Mouse (Mus musculus): ENCODE measurements around the gene Jsrp1.
A peak's percentile ranks its signal among the peaks of the same experiment; 100 is the strongest.

Gene Jsrp1

DNA sequence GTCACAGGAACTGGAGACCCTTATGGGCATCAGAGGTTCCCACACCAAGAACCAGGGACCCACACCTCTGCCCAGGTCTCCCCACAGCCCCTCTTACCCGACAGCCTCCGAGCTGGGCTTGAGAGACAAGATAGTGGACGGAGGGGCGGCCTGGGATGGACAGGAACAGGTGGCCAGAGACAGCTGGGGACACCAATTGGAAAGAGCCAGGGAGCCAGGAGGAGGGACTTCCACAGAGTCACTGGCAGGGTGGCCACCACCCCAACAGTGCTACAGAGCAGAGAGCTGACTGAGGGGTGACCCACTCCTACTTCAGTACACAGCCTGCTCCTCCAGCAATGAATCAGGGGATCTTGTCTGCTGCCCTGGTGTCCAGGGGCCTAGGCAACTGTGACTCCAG is at the start of gene Jsrp1:
Gene Jsrp1, minus strand, starts transcription at position 133 of the 400 bp plus-strand sequence.
- DNase-seq (ENCODE audit: low spot score), result no peak

DNA sequence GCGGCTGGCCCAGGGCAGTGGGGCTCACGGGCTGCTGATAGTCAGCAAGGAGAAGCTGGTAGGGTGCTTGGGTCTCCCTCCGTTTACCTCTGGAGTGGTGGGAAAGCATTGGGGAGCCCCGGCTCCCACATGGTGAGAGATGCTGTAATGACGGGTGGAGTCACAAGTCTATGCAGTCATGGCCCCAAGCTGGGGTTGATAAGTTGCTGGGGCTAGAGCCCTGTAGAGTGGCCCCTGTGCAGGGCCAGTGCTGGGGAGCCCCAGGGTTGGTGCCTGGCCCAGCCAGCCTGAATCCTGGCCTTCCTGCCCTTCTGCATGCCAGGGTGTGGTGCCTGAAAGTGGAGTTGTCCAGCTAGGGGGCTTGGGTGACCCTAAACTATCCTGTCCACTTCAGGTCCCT is 49.0 kb upstream of the Jsrp1 start:
- no peak for DNase-seq (ENCODE audit: low spot score)

DNA sequence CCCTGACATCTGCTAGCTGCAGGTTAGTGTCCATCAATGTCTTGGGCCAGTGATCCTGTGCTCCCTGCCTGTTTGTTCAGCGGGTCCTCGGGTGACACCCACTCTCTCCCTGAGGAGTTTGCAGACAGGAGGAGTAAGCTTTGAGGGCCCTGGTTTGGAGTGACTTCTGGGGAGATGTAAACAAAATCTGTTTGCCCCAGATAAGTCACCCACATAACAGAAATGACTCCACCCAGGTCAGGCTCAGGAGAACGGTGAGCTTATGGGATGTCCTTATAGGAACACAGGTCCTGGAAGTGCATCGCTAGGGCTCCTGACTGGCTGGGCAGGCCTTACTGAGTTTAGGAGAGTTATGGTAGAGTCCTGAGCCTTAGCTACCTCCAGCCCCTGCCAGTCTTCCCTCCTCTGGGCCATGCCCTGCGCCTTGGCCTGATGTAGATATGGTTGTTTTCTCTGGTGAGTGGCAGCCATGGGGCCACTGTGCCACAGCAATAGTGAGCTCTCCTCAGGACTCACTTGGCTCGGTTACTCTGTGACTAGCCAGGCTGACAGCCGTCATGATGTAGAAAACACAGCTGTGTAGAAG is 45.1 kb upstream of the Jsrp1 start:
- DNase-seq (ENCODE audit: low spot score), result no peak

DNA sequence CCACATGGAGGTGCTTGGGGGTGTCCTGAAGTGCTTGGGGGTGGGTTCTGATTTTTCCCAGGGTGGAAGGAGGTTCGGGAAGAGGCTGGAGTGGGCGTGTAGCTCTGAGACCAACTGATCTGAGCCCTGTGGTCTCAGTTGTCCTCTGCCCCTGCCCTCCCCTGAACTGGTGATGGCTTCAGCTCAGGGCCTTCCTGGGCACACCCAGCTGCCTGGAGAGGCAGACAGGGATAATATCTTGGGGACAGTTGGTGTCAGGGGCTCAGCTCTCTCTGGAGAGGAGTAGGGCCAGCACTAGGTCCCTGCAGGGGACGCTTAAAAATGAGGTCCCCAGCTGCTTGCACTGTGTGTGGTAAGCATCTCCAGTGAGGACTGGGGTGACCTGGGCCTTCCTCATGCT is 44.5 kb upstream of the Jsrp1 start:
- DNase-seq (ENCODE audit: low spot score), result no peak

DNA sequence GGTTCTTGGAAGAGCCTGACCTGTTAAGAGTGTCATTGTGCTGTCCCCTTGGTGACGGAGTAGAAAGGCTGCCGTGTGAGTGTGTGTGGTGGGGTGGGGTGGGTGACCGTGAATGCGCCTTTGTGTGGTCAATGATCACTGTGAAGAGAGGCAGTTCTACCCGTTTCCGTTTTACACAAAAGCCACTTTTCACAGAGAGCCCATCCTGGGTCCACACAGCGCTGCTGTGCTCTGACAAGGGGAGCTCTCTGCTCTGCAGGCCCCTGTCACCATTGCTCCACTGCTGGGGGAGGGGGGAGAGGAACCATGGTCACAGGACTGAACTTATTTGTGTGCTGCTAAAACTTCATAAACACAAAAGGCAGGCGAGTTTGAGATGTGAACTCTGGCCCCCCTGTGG is 44.1 kb upstream of the Jsrp1 start:
- DNase-seq (ENCODE audit: low spot score), result no peak

DNA sequence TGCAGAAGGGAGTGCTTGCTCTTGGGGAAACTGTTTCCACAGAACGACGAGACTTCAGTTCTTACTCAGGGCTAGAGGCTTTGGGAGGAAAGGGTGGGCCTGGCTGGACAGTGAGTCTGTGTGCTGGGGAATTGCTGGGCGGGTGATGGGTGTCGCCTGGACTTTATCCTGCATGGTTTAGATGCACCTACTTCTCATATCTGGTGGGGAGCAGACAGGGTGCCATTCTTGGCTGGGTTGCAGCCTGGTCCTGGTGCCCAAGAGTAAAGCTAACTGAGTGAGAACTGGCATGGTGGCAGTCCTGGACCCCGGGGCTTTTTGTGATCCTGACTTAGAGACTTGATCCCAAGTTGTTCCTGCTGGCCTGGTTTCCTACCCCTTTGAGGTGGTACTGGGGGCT is 43.6 kb upstream of the Jsrp1 start:
- DNase-seq (ENCODE audit: low spot score), result no peak

DNA sequence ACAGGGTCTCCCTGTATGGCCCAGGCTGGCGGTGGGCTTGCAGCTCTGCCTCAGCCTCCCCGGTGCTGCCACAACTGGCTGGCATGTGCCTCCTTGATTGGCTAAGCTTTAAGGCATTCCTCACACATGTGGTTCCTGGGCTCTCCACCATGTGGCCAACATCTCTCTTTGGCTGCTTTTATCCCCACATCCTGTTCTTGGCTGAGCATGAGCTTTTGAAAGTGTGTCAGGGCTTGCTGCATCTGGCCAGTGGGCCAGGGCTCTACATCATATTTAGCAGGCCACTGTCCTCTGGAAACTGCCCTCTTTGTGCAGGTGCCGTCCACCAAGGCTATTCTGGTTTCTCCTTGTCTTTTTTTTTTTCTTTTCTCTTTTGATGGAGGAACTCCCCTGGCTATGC is 43.0 kb upstream of the Jsrp1 start:
- DNase-seq (ENCODE audit: low spot score), result no peak

DNA sequence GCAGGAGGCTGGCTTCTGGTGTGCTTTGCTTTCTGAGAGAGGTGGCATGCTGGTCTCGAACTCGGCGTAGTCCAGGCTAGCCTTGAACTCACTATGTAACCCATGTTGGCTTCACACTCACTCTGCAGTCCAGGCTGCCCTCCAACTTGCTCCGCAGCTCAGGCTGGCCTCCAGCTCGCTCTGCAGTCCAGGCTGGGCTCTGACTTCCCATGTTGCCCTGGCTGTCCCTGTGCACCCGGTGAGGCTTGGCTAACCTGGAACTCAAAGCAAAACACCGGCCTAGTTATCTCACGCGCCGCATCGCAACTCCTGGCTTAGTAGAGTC is 42.4 kb upstream of the Jsrp1 start:
- no peak for DNase-seq (ENCODE audit: low spot score)

DNA sequence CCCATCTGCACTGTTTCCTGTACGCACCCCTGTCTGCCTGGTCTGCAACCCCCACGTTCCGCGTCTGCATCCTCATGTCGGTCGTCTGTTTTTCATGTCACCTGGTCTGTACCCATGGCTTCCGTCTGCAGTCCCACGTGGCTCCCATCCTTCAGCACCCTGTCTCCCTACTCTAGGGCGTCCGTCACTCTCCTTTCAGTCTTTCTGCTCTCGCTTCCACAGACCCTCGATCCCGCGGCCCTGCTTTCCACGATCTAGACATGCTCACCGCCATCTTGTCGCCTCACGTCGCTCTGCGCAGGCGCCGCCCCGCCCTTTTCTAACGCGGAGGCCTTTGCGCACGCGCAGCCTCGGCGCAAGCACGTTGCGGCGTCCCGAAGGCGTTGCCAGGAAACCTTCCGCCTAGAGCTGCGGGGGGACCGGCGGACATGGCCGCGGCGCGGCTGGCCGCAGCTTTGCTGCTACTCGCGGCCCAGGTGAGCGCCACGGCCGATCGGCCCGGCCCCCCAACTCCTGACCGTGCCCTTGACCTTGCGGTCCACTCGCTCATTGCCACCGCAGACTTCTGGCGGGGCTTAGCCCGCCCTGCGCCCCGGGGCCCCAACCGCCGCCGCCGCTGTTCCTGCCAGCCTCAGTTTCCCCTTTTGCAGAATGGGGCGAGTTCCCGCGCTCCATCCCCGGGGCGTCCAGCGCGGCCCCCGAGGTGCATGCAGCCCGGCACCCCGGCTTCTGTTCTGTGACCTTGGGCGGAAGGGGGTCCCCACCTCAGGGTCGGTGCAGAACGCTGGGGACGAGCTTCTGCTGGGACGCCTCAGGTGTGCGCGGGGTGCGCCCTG is 41.8 kb upstream of the Jsrp1 start, which contains the start of the genes Lsm7 and Sppl2b:
Gene Lsm7, minus strand, starts transcription at position 297 of the 836 bp plus-strand sequence.
Gene Sppl2b, plus strand, starts transcription at position 363 of the 836 bp plus-strand sequence.
- peak; percentile 97 for DNase-seq (ENCODE audit: low spot score)

DNA sequence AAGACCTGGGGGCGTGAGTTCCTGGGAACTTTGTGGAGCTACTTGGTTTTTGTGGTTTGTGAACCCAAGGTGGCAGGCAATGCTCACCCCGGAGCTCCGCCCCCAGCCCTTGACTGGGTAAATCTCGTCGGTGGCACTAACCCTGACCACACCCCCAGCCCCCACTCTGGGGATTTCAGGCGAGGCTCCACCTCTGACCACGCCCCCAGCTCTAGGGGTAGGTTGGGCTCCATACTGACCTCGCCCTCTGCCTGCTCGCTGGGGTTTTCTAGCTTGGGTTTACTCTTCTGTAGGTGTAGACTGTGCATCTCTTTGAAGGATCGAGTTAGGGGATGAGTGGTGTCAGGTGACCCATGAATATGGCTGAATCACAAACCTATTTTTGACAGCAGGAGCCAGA is 35.3 kb upstream of the Jsrp1 start:
- DNase-seq (ENCODE audit: low spot score), result peak; percentile 71

DNA sequence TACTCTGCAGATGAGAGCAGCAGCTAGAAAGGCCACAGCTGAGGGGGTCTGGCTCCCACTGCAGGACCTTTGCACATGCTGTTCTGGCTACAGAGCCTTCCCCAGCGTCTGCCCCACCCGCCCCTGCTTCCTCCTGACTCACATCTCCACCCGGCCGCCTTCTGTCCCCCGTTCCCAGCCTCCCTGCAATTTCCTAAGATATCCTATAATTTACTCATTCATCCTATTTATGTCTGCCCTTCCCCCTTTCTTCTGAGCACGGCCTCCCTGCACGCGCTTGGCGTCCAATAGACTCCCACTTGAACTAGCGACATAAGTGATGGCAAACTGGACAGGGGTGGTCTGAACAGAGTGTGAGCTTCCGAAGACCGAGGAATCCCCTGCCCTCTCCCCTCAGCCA is 32.4 kb upstream of the Jsrp1 start:
- no peak for DNase-seq (ENCODE audit: low spot score)

DNA sequence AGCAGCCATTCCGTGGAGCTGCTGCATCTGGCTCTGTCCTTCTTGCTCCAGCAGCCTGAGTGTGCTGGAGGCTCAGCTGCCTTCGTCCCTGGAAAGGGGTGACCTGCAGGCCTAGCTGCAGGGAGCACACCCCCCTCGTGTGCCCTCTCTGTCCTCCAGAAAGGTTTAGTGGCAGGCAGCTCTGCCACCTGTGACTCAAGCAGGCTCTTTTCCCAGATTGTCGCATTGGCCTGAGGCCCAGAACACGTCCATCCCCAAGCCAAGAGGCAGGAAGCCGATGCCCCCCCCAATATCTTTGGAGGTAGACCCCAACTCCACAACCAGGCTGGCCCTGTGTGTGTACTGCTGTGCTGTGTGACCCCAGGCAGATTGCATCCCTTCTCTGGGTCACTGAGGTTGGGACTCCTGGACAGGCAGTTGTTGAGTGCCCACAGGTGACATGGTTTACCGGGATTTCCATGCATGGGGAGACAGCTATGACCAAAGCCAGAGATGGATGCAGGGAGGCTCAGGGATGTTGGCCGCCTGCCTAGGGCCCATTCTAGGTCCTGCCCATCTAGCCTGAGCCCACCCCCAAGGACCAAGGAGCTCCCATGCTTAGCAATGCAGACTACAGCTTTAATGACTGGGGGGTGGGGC is 31.9 kb upstream of the Jsrp1 start:
- no peak for DNase-seq (ENCODE audit: low spot score)

DNA sequence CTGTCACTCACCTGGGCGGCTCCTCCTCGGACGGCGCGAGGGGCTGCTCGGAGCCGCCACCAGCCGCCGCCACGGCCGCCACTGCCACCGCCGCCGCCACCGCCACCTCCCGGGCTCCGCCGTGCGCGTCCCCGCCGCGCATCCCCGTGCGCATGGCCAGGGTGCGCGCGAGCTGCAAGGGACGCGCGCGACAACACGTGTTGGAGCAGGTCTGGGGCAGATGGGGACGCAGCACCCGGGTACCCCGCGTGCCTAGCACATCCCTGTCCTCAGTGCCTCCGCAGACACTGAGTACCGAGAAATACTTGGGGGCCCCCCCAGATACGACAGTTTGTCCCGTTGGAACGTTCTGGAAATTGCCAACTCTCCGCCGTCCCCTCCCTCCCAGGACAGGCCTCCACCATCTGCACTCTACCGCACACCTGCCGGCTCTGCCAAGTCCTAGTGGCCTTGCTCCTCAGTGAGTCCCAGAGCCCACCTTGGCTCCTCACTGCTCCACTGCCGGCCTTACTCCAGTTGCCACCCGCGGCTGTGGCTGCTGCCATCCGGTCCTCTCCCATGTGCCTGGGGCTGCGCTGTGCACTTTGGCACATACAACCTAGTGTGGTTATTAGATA is 30.7 kb upstream of the Jsrp1 start, which contains the start of gene Lingo3:
Gene Lingo3, minus strand, starts transcription at position 109 of the 617 bp plus-strand sequence.
- DNase-seq (ENCODE audit: low spot score), result peak; percentile 40

DNA sequence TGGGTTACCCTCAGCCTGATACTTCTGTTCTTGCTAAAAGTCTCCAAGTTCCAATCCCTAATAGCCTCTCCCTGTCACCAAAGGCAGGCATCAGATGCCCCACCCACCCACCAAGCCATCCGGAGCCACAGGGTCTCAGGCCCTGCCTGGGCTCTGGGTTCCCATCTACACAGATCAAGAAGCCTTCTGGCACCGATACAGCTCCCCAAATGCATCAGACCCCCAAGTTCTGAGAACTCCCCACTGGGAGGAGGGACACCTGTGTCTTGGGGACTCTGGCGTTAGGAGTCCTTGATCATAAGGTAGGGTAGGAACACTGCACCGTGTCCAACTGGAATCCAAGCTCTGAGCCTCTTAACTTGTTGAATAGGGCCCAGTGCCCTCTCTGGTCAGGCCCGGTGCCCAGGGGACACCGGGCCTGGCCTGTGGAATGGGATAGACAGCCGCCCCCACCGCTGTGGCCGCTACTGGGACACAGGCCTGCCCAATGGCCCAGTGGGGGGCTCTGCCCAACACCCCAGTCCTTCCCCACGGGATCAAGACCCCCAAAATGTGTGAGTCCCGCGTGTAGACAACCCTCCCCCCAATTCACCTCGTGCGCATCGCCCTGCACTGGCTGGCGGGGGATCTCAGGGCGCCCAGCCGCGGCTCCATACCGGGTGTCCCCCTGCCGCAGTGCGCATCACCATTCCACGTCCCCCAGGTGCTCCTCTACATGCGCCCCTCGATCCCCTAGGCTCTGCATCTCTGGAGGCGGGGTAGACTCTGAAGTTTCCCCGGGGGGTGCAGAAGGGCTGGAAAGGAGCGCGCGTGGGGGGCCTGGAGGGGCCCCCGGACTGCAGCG is 30.0 kb upstream of the Jsrp1 start:
- DNase-seq (ENCODE audit: low spot score), result no peak

DNA sequence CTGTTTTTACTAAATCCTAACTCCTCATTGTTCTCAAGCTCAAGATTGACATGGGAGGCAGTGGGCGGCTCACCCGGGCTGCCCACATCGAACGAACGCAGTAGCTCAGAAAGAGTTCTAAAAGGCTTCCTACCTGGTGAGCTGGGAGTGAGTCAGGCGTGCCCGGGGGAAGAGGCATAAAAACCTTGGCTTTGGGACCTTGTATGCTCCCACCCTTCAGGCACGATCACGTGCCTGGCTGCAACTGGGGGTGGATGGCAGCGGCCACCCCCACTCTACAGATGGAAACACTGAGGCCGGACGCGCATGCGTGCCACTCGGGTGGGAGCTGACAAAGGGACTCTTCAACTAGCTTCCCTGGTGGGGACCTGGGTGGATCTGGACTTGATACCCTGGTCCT is 29.0 kb upstream of the Jsrp1 start:
- no peak for DNase-seq (ENCODE audit: low spot score)

DNA sequence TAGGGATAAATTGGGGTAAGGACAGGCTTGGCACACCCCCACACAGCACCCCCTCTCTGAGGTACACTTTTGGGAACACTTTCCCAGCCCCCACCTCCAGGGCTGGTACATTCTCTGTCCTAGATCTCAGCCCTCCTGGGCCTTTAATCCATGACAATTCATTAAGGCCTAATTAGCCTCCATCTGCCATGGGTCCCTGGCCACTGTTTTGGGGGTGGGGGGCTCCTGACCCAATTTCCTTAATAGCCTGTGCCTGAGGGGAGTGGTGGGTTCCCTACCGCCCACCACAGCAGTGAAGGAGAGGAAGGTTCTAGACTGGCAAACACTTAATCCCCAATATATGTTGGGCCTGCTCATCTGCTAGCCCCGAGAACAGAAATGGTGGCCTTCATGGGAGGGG is 28.4 kb upstream of the Jsrp1 start:
- no peak for DNase-seq (ENCODE audit: low spot score)

DNA sequence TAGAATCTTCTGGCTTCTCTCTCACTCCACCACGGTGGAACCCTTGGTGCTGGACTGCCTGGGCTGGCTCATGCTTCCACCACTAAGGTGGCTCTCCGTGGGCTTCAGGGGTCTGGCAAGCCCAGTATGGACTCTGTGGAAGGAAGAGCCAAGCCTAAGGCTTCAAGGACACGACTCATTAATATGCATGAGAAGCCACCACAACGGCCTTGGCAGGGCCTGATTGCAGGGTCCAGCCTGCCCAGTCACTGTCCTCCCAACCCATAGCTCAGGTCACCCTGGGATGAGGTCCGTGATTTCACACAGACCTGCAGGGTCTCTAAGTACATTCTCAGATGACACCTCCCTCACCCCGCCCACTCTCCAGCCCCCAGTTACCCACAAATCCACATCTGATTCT is 26.6 kb upstream of the Jsrp1 start:
- DNase-seq (ENCODE audit: low spot score), result no peak

DNA sequence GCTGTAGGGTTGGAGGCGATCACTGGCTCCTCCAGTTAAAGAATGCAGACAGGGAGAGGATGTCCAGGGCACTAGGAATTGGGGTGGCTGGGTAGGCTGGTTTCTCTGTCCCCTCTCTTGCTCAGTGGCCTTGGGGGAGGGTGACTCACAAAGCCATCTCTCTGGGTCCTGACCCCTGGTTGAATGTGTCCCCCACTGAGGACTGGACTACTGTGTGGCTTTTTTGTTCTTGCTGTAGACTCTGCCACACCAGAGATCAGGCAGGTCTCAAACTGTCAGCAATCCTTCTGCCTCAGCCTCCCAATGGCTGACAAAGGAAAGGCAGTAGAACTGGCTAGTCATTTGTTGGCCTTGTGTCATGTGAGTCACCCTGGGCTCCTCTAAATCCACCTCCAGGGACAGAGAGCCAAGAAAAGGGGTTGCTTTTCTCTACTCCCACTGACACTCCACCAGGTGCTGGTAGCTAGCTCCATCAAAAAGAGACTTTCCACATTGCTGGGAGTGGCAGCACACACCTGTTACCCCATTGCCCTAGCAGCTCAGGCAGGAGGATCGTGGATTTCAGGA is 25.1 kb upstream of the Jsrp1 start:
- DNase-seq (ENCODE audit: low spot score), result no peak

DNA sequence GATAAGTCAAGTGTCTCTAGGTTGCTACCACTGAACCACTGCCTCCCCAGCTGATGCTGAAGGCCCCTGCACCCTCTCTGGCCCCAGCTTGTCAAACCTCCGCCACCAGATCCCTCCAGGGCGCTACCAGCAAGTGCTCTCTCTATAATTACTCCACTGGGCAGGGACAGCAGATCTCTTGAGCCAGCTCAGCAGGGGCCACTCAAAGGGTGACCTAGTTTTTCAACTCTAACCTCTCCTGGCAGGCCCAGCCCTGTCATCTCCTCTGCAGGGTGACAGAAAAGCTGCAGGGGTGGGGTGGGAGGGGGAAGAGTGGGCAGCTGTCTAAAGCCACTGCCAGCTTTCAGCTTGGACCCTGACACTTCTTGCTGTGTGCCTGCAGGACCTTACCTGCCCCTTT is 24.5 kb upstream of the Jsrp1 start:
- DNase-seq (ENCODE audit: low spot score), result no peak

DNA sequence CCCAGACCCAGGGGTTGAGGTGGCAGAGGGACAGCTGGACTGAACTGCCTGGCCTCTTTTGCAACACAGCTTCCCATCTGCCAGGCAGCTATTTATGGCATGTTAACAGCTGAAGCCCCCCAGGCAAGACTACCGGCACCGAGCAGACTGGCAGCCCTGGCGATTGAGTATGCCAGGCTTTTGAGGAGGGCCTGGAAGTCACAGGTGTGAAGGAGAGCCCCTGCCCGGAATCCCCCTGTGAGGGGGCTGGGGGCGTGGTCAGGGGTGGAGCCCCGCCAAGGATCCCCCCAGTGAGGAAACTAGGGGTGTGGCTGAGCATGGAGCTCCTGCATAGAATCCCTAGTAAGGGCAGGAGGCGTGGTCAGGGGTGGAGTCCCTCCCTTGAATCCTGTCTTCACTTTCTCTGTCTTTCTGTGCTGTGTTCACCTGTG is 23.7 kb upstream of the Jsrp1 start:
- no peak for DNase-seq (ENCODE audit: low spot score)

DNA sequence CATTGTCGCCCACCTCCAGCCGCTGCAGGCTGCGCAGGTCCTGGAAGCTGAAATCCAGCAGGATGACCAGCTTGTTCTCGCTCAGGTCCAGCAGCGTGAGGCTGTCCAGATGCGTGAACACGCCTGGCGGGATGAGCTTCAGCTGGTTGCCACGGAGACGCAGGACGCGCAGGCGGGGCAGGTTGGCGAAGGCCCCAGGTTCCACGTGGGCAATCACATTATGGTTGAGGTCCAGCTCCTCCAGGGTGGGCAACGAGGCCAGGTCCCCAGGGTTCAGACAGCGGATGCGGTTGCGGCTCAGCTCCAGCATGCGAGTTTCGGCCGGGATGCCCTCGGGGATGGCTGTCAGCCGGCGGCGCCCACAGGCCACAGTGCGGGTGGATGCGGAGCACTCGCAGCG is 22.3 kb upstream of the Jsrp1 start:
- no peak for DNase-seq (ENCODE audit: low spot score)

DNA sequence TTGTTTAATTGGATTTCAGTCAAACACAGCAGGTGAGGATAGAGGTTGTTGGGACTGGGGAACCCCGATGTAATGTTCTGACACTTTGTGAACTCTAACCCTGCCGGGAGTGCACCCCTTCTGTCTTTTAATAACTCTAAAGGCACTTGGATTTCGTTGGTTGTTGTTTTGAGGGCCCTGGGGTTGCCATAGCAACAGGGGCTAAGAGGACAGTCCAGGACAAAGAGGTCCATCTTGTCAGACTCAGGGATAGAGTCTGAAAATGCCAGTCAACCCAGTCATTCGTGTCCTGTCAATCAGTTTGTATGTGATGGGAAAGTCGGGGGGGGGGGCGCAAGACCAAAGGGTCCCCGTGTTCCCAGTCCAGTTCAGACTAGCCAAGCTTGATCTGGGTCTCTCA is 19.5 kb upstream of the Jsrp1 start:
- no peak for DNase-seq (ENCODE audit: low spot score)
